Comparison of ENCODE assay signal across 8 mouse cellular contexts in the genomic region with DNA sequence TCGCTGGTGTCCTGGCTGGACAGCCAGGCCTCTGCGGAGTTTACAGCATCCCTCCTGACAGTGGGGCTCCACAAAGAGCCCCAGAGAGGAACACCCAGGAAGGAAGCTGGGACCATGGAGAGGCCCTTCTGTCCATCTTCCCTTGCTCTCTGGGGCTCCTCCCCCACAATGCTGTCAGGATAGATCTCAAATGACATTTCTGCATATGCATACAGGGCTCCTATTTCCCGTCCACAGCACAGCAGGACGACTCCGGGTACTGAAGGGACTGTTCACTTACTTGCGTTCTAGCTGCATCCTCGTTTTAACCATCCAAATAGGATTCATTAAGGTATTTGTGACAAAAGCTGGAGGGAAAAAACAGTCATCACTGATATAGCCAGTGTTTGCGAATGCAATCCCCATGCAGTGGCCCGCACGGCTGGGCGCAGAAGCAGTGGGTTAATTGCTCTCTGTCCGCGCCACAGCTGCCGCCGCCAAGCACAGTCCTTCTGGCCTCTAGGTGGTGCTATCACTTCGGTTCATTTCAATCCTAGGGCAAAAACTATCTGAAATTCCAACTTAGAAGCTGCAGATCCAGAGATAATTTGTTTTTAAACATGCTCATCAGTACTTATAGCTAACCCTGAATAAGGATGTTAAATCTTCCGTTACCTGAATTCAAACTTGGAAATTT. TPM values are rescaled to one million over a fixed set of nuclear protein-coding genes. Genes with fewer than 3 reads are reported as not detected.
DNase-seq lines count a peak whose midpoint lies in the region; ATAC-seq lines count a peak whose summit lies in the region.

No protein-coding gene starts in this region.

- H3K27me3 ChIP-seq in midbrain, embryonic 11.5 days (ENCODE audit: control insufficient read depth, insufficient read depth, low read length), result no peaks in the 10 kb centered on the region
- 0 out of 2 replicates have a peak, but pooled peaks cover 4% of the 10 kb centered on the region for H3K27me3 ChIP-seq in midbrain, embryonic 15.5 days (replicated peaks)
- H3K27me3 ChIP-seq in hindbrain, embryonic 11.5 days (ENCODE audit: control insufficient read depth, insufficient read depth, low read length), result no peaks in the 10 kb centered on the region
- no peaks in the 10 kb centered on the region for H3K27me3 ChIP-seq in limb, embryonic 13.5 days

- 25% methylated on average over 17 of the region's 17 CpGs for WGBS in midbrain, embryonic 11.5 days
- 19% methylated on average over 17 of the region's 17 CpGs for WGBS in midbrain, embryonic 15.5 days
- 27% methylated on average over 17 of the region's 17 CpGs for WGBS in hindbrain, embryonic 11.5 days
- 28% methylated on average over 17 of the region's 17 CpGs for WGBS in limb, embryonic 13.5 days

- no peak overlapping the region for H3K9ac ChIP-seq in midbrain, embryonic 11.5 days (ENCODE audit: low read length)
- no peak overlapping the region for H3K9ac ChIP-seq in midbrain, embryonic 15.5 days
- H3K9ac ChIP-seq in hindbrain, embryonic 11.5 days (ENCODE audit: low read depth, low read length), result no peak overlapping the region
- no peak overlapping the region for H3K9ac ChIP-seq in limb, embryonic 13.5 days

- no peaks in the 10 kb centered on the region for H3K9me3 ChIP-seq in midbrain, embryonic 11.5 days (ENCODE audit: control insufficient read depth, low read length)
- no peaks in the 10 kb centered on the region for H3K9me3 ChIP-seq in midbrain, embryonic 15.5 days
- no peaks in the 10 kb centered on the region for H3K9me3 ChIP-seq in hindbrain, embryonic 11.5 days (ENCODE audit: control insufficient read depth, low read length)
- no peaks in the 10 kb centered on the region for H3K9me3 ChIP-seq in limb, embryonic 13.5 days

- no peaks in the 10 kb centered on the region for H3K36me3 ChIP-seq in midbrain, embryonic 11.5 days (ENCODE audit: control insufficient read depth, insufficient read depth, low read length)
- H3K36me3 ChIP-seq in midbrain, embryonic 15.5 days (replicated peaks), result peaks cover 6% of the 10 kb centered on the region; the same call in 1 of the 2 replicates
- H3K36me3 ChIP-seq in hindbrain, embryonic 11.5 days (ENCODE audit: control insufficient read depth, insufficient read depth, low read length), result no peaks in the 10 kb centered on the region
- H3K36me3 ChIP-seq in limb, embryonic 13.5 days, result peaks cover 26% of the 10 kb centered on the region

- peaks cover 16% of the 10 kb centered on the region for H3K4me1 ChIP-seq in midbrain, embryonic 11.5 days (ENCODE audit: control insufficient read depth, insufficient read depth, low read length)
- peaks cover 3% of the 10 kb centered on the region; the same call in 1 of the 2 replicates for H3K4me1 ChIP-seq in midbrain, embryonic 15.5 days
- no peaks in the 10 kb centered on the region; the same call in 1 of the 2 replicates for H3K4me1 ChIP-seq in hindbrain, embryonic 11.5 days (replicated peaks; ENCODE audit: control insufficient read depth, insufficient read depth, low read length)
- H3K4me1 ChIP-seq in limb, embryonic 13.5 days, result peaks cover 7% of the 10 kb centered on the region

- no peak overlapping the region for H3K4me3 ChIP-seq in midbrain, embryonic 11.5 days (ENCODE audit: low read depth, low read length)
- H3K4me3 ChIP-seq in midbrain, embryonic 15.5 days, result no peak overlapping the region
- no peak overlapping the region for H3K4me3 ChIP-seq in hindbrain, embryonic 11.5 days (ENCODE audit: low read depth, low read length)
- no peak overlapping the region for H3K4me3 ChIP-seq in limb, embryonic 13.5 days

- no peak overlapping the region for H3K27ac ChIP-seq in midbrain, embryonic 11.5 days (ENCODE audit: low read depth, low read length)
- H3K27ac ChIP-seq in midbrain, embryonic 15.5 days, result no peak overlapping the region
- no peak overlapping the region for H3K27ac ChIP-seq in hindbrain, embryonic 11.5 days (ENCODE audit: low read depth, low read length)
- H3K27ac ChIP-seq in limb, embryonic 13.5 days, result no peak overlapping the region

- 0 out of 2 replicates have a peak, but pooled peaks have one; percentile 55 for ATAC-seq in midbrain, embryonic 11.5 days (ENCODE audit: low FRiP score)
- ATAC-seq in midbrain, embryonic 15.5 days (replicated peaks), result no peak
- ATAC-seq in hindbrain, embryonic 11.5 days (ENCODE audit: low FRiP score), result peak; percentile 72
- no peak for ATAC-seq in limb, embryonic 13.5 days (ENCODE audit: low FRiP score, low read depth)
- ATAC-seq in neutrophil, adult 5-6 weeks (ENCODE audit: extremely low read depth, insufficient number of reproducible peaks, low FRiP score, poor library complexity, severe bottlenecking), result peak; percentile 58; the same call in 1 of the 2 replicates
- no peak for ATAC-seq in inflammation-experienced regulatory T-cells, adult 6 months

- no peak overlapping the region for H3K4me2 ChIP-seq in midbrain, embryonic 11.5 days
- no peak overlapping the region for H3K4me2 ChIP-seq in midbrain, embryonic 15.5 days
- H3K4me2 ChIP-seq in hindbrain, embryonic 11.5 days (replicated peaks; ENCODE audit: low read depth, low read length), result no peak overlapping the region
- peak overlapping the region; percentile 35 for H3K4me2 ChIP-seq in limb, embryonic 13.5 days (replicated peaks)

- peak; percentile 90 for DNase-seq in midbrain, embryonic 11.5 days (ENCODE audit: low spot score, missing footprints)
- peak; percentile 53 for DNase-seq in adrenal gland, adult 2 months
- peak; percentile 43 for DNase-seq in embryo, embryonic 11.5 days (ENCODE audit: low read depth, low spot score)
- DNase-seq in hindbrain, embryonic 11.5 days (ENCODE audit: low spot score), result peak; percentile 82

RNA-seq across cellular contexts. Expression of a gene that starts 14.4 kb away (rescaled TPM):
- 15.8 and 18.4 TPM in 2 replicates for polyA plus RNA-seq in midbrain, embryonic 11.5 days (2014; fragmentation: Nextera tagmentation; extraction: Ambion mirVana)
- 51.1 and 51.4 TPM in 2 replicates for polyA plus RNA-seq in midbrain, embryonic 15.5 days (2015; fragmentation: Nextera tagmentation; extraction: Ambion mirVana)
- 10 to 100 TPM; 30.0 to 31.0 TPM for total RNA-seq in adrenal gland, adult 2 months (2021)
- polyA plus RNA-seq in adrenal gland, adult 2 months (2012; rRNA removed), result 85.3 and 95.4 TPM in 2 replicates
- polyA plus RNA-seq in hindbrain, embryonic 11.5 days (2014; fragmentation: Nextera tagmentation; extraction: Ambion mirVana), result 17.9 and 19.3 TPM in 2 replicates
- polyA plus RNA-seq in limb, embryonic 13.5 days (2015; fragmentation: Nextera tagmentation; extraction: Ambion mirVana), result 34.7 and 36.2 TPM in 2 replicates
- 5.8 and 6.6 TPM in 2 replicates for total RNA-seq in neutrophil, adult 5-6 weeks (2017)
- polyA plus RNA-seq in inflammation-experienced regulatory T-cells, adult 6 months (2017; shearing (Covaris generic)), result 1 to 10 TPM; 4.6 to 8.9 (median 6.0) TPM

RNA-seq across cellular contexts. Expression of a gene that starts 21.8 kb away (rescaled TPM):
- 18.6 and 21.4 TPM in 2 replicates for polyA plus RNA-seq in midbrain, embryonic 11.5 days (2014; fragmentation: Nextera tagmentation; extraction: Ambion mirVana)
- 26.6 and 27.4 TPM in 2 replicates for polyA plus RNA-seq in midbrain, embryonic 15.5 days (2015; fragmentation: Nextera tagmentation; extraction: Ambion mirVana)
- 10 to 100 TPM; 18.7 to 26.7 TPM for total RNA-seq in adrenal gland, adult 2 months (2021)
- 29.0 and 43.2 TPM in 2 replicates for polyA plus RNA-seq in adrenal gland, adult 2 months (2012; rRNA removed)
- 22.0 and 23.6 TPM in 2 replicates for polyA plus RNA-seq in hindbrain, embryonic 11.5 days (2014; fragmentation: Nextera tagmentation; extraction: Ambion mirVana)
- 14.4 and 15.5 TPM in 2 replicates for polyA plus RNA-seq in limb, embryonic 13.5 days (2015; fragmentation: Nextera tagmentation; extraction: Ambion mirVana)
- total RNA-seq in neutrophil, adult 5-6 weeks (2017), result 11.9 and 12.7 TPM in 2 replicates
- 1 to 10 TPM; 2.5 to 7.1 (median 3.4) TPM for polyA plus RNA-seq in inflammation-experienced regulatory T-cells, adult 6 months (2017; shearing (Covaris generic))

RNA-seq across cellular contexts. Expression of a gene that starts 49.9 kb away (rescaled TPM):
- polyA plus RNA-seq in midbrain, embryonic 11.5 days (2014; fragmentation: Nextera tagmentation; extraction: Ambion mirVana), result 7.8 and 8.7 TPM in 2 replicates
- 14.0 and 15.5 TPM in 2 replicates for polyA plus RNA-seq in midbrain, embryonic 15.5 days (2015; fragmentation: Nextera tagmentation; extraction: Ambion mirVana)
- total RNA-seq in adrenal gland, adult 2 months (2021), result 1 to 10 TPM; 6.1 to 6.2 TPM
- 4.2 and 5.0 TPM in 2 replicates for polyA plus RNA-seq in adrenal gland, adult 2 months (2012; rRNA removed)
- polyA plus RNA-seq in hindbrain, embryonic 11.5 days (2014; fragmentation: Nextera tagmentation; extraction: Ambion mirVana), result 10.1 and 11.3 TPM in 2 replicates
- polyA plus RNA-seq in limb, embryonic 13.5 days (2015; fragmentation: Nextera tagmentation; extraction: Ambion mirVana), result 4.7 and 5.0 TPM in 2 replicates
- 255 and 290 TPM in 2 replicates for total RNA-seq in neutrophil, adult 5-6 weeks (2017)
- 100 to 1,000 TPM; 108 to 124 (median 115) TPM for polyA plus RNA-seq in inflammation-experienced regulatory T-cells, adult 6 months (2017; shearing (Covaris generic))

Comparison
In these comparisons a context has a peak if more than half of its experiments do, and no peak if none do; other contexts are left out.
1. ATAC-seq: peak in midbrain, embryonic 11.5 days (single experiment), hindbrain, embryonic 11.5 days (single experiment) and neutrophil, adult 5-6 weeks (single experiment); none in midbrain, embryonic 15.5 days (single experiment), limb, embryonic 13.5 days (single experiment) and inflammation-experienced regulatory T-cells, adult 6 months (single experiment).
2. Peak in every context shown above with its lines, with median percentiles within 50 percentile points of each other: DNase-seq.